Mouse (Mus musculus) activated CD4-positive, CD25-positive, alpha-beta regulatory T cell (primary cell): ENCODE data around the gene Asb1. TPM values are rescaled to one million over a fixed set of nuclear protein-coding genes. Genes with fewer than 3 reads are reported as not detected.

Experiments
- polyA plus RNA-seq, 2 experiments: library from polyadenylated mRNA; unstranded; fragments of 100-300 nt; shearing (Covaris generic); gene quantifications; one replicate each; pipeline ENCODE4 v1.2.1; 2017

Gene Asb1
- 1 to 10 TPM; 2.3 to 8.0 TPM for polyA plus RNA-seq

GRCm38 (mm10) chr1:91540271-91540826 is at the start of gene Asb1:
Gene Asb1, plus strand, starts transcription at chr1:91540544.

GRCm38 (mm10) chr1:91494457-91495140 is 45.7 kb upstream of the Asb1 start, which contains the start of gene Traf3ip1:
Gene Traf3ip1, plus strand, starts transcription at chr1:91494647.

Other genes with a start within 250 kb of the Asb1 start
- 10 to 100 TPM; 15.0 to 41.7 TPM for gene Scly, start 242.2 kb upstream of the Asb1 start, polyA plus RNA-seq
- under 1 TPM in 1 of 2 experiments, not detected in 1; 0.02 TPM for gene Espnl, start 218.5 kb upstream of the Asb1 start, polyA plus RNA-seq
- not detected for gene Klhl30, start 189.5 kb upstream of the Asb1 start, polyA plus RNA-seq
- gene Erfe, start 174.1 kb upstream of the Asb1 start, polyA plus RNA-seq, result under 1 TPM in 1 of 2 experiments, not detected in 1; 0.91 TPM
- gene Ilkap, start 141.7 kb upstream of the Asb1 start, polyA plus RNA-seq, result 100 to 1,000 TPM; 116 to 150 TPM
- 10 to 100 TPM; 76.7 to 81.3 TPM for gene Hes6, start 126.5 kb upstream of the Asb1 start, polyA plus RNA-seq
- gene Per2, start 81.2 kb upstream of the Asb1 start, polyA plus RNA-seq, result 1 to 10 TPM; 2.5 to 3.1 TPM
- 1 to 10 TPM; 5.3 to 6.3 TPM for gene Traf3ip1, start 45.9 kb upstream of the Asb1 start, polyA plus RNA-seq